Mouse (Mus musculus) cortical plate, adult 2 months (tissue): ENCODE data around the gene Vps37b. TPM values are rescaled to one million over a fixed set of nuclear protein-coding genes. Genes with fewer than 3 reads are reported as not detected.

ENCODE experiments used
- H3K27ac ChIP-seq: fragments of 200-500 bp; 2 replicates; pipeline ENCODE4 v1.5.1; 2012; ENCODE audit warnings: low read length, control low read depth, inconsistent platforms; ENCODE audit not compliant: insufficient read depth
- H3K4me1 ChIP-seq: fragments of 200-500 bp; 2 replicates; pipeline ENCODE4 v1.6.1; 2011; ENCODE audit warnings: low read length; ENCODE audit not compliant: control insufficient read depth, insufficient read depth
- H3K4me3 ChIP-seq: fragments of 200-500 bp; 2 replicates; pipeline ENCODE4 v1.5.1; 2011; ENCODE audit warnings: mild to moderate bottlenecking, low read length, control low read depth; ENCODE audit not compliant: insufficient read depth
- CTCF ChIP-seq: fragments of 200-500 bp; IDR thresholded peaks from 2 replicates; pipeline ENCODE4 v1.5.1; 2011; ENCODE audit warnings: mild to moderate bottlenecking, control low read depth, low read length; ENCODE audit not compliant: insufficient read depth; ENCODE audit errors: extremely low read depth
- POLR2A ChIP-seq: fragments of 200-500 bp; IDR thresholded peaks from 2 replicates; pipeline ENCODE4 v1.6.1; 2011; ENCODE audit warnings: mild to moderate bottlenecking, low read length, control low read depth; ENCODE audit not compliant: insufficient read depth; ENCODE audit errors: extremely low read depth
- polyA plus RNA-seq: library from polyadenylated mRNA; depleted of rRNA; stranded (reverse); fragments of >200 nt; gene quantifications from 2 replicates; pipeline ENCODE4 v1.2.3, GENCODE M21; 2012

The Vps37b gene
- polyA plus RNA-seq, 1 experiment: 48.4 TPM

GRCm38 (mm10) chr5:123987511-123987910 is 44.6 kb downstream of the Vps37b start:
- peaks cover 4% of the 10 kb centered on the region; the same call in 1 of the 2 replicates for H3K4me1 ChIP-seq
- no peak for TF ChIP-seq POLR2A
- no peak overlapping the region for H3K27ac ChIP-seq
- H3K4me3 ChIP-seq: no peak overlapping the region

GRCm38 (mm10) chr5:123986925-123987324 is 45.1 kb downstream of the Vps37b start:
- H3K4me3 ChIP-seq: no peak overlapping the region
- no peak overlapping the region for H3K27ac ChIP-seq
- peaks cover 4% of the 10 kb centered on the region; the same call in 1 of the 2 replicates for H3K4me1 ChIP-seq
- TF ChIP-seq POLR2A (no peak), CTCF (no peak)

- Histone ChIP-seq H3K27ac (peak overlapping the region; percentile 66), H3K4me3 (no peak overlapping the region), H3K4me1 (peaks cover 7% of the 10 kb centered on the region)
- TF ChIP-seq POLR2A (no peak), CTCF (no peak)
Observed at GRCm38 (mm10) chr5:123985434-123985833, 46.6 kb downstream of the Vps37b start.

- Histone ChIP-seq H3K27ac (no peak overlapping the region), H3K4me3 (no peak overlapping the region), H3K4me1 (peaks cover 11% of the 10 kb centered on the region)
- TF ChIP-seq CTCF (no peak), POLR2A (no peak)
Observed at GRCm38 (mm10) chr5:123982838-123983237, 49.2 kb downstream of the Vps37b start.

GRCm38 (mm10) chr5:123981250-123981554 is 50.9 kb downstream of the Vps37b start:
- Histone ChIP-seq H3K4me1 (peaks cover 11% of the 10 kb centered on the region), H3K4me3 (no peak overlapping the region), H3K27ac (0 out of 2 replicates have a peak overlapping the region, but pooled peaks have one; percentile 24)
- TF ChIP-seq POLR2A: no peak
- no peak for TF ChIP-seq CTCF

GRCm38 (mm10) chr5:123980521-123981249 is 51.4 kb downstream of the Vps37b start:
- Histone ChIP-seq H3K4me1 (peaks cover 11% of the 10 kb centered on the region), H3K4me3 (no peak overlapping the region), H3K27ac (peak overlapping the region; percentile 24)
- TF ChIP-seq CTCF: no peak
- TF ChIP-seq POLR2A: no peak

- TF ChIP-seq CTCF (no peak), POLR2A (no peak)
- peaks cover 11% of the 10 kb centered on the region for H3K4me1 ChIP-seq
- H3K4me3 ChIP-seq: no peak overlapping the region
- H3K27ac ChIP-seq: 0 out of 2 replicates have a peak overlapping the region, but pooled peaks have one; percentile 24
Observed at GRCm38 (mm10) chr5:123979980-123980369, 52.1 kb downstream of the Vps37b start.

GRCm38 (mm10) chr5:123979221-123979979 is 52.7 kb downstream of the Vps37b start:
- H3K4me1 ChIP-seq: peaks cover 14% of the 10 kb centered on the region
- no peak overlapping the region for H3K27ac ChIP-seq
- TF ChIP-seq CTCF (no peak), POLR2A (no peak)
- no peak overlapping the region for H3K4me3 ChIP-seq

GRCm38 (mm10) chr5:123978131-123978530 is 53.9 kb downstream of the Vps37b start:
- Histone ChIP-seq H3K4me1 (peaks cover 14% of the 10 kb centered on the region), H3K27ac (no peak overlapping the region), H3K4me3 (no peak overlapping the region)
- TF ChIP-seq POLR2A (no peak), CTCF (no peak)

- Histone ChIP-seq H3K4me1 (peaks cover 14% of the 10 kb centered on the region), H3K4me3 (no peak overlapping the region), H3K27ac (no peak overlapping the region)
- no peak for TF ChIP-seq CTCF
- no peak for TF ChIP-seq POLR2A
Observed at GRCm38 (mm10) chr5:123977231-123977630, 54.8 kb downstream of the Vps37b start.
